Mouse (Mus musculus): ENCODE data around the gene Gm21891.
"Not testable (repeated sequence)": the region's sequence is repeated elsewhere in the genome, so short reads cannot be mapped to it uniquely, and the experiment has no call there.

- TF ChIP-seq POLR2A (IDR thresholded peaks at IDR 0.05; ENCODE audit: low read depth, low read length); CTCF (conservative IDR thresholded peaks at IDR 0.05; ENCODE audit: insufficient read depth, insufficient read length, low read depth, low read length): not testable (repeated sequence)
Observed at GRCm38 (mm10) chrY:13161668-13162067, 28.4 kb upstream of the Gm21891 start, which contains the start of gene Gm21425.
